8 mouse cellular contexts compared by ENCODE assay signal in the genomic region with DNA sequence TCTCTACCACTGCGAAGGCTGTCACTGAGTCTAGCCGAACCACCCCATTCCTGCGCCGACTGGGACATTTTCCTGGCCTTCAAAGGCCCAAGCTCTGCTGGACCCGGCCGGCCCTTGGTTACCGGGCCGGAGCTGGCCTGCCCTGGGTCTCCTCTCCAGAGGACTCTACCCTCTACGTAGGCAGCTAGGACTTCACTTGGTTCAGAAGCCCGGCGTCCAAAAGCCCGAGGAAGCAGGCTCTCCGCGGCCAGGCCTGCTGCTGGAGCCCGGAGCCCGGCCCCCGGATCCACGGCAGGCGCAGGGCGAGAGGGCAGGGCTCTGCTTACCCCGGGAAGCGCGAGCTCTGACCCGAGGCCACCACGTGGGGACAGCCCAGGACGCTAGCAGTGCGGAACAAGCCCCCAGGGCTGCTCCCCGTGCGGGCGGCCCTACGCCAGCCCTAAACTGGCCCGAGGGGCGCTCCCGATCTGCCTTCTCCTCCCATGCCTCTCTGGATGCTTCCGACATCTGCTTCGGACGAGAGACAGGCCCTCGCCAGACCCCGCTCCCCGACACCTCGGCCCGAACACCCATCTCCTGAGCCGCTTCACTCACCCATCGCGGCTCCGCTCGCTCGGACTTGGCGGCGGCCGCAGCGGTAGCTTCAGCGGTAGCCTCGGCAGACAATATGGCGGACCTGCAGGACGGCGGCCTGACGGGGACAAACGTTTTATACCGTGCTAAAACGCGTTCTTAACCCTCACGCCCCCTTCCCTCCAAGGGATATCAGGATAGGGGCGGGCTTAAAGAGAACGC. TPM values are rescaled to one million over a fixed set of nuclear protein-coding genes. Genes with fewer than 3 reads are reported as not detected.
DNase-seq lines count a peak whose midpoint lies in the region; ATAC-seq lines count a peak whose summit lies in the region.

Kpna6 (minus strand) TSS at position 685 of the 795 bp plus-strand sequence.

- WGBS in forebrain, embryonic 11.5 days: under 1% methylated on average over 62 of the region's 65 CpGs
- under 1% methylated on average over 59 of the region's 65 CpGs for WGBS in heart, embryonic 16.5 days
- under 1% methylated on average over 65 of the region's 65 CpGs for WGBS in liver, embryonic 15.5 days (ENCODE audit: insufficient replicate concordance)
- WGBS in neural tube, embryonic 12.5 days: under 1% methylated on average over 65 of the region's 65 CpGs

- H3K4me3 ChIP-seq in forebrain, embryonic 11.5 days (ENCODE audit: low read depth, low read length): peak within 1 kb of the TSS; percentile 97
- peak within 1 kb of the TSS; percentile 96 for H3K4me3 ChIP-seq in heart, embryonic 16.5 days (ENCODE audit: low read length)
- peak within 1 kb of the TSS; percentile 91 for H3K4me3 ChIP-seq in liver, embryonic 15.5 days (replicated peaks)
- peak within 1 kb of the TSS; percentile 99 for H3K4me3 ChIP-seq in neural tube, embryonic 12.5 days

- peaks cover 3% of the 10 kb centered on the region; the same call in 1 of the 2 replicates for H3K36me3 ChIP-seq in forebrain, embryonic 11.5 days (ENCODE audit: control insufficient read depth, insufficient read depth, low read length)
- peaks cover 9% of the 10 kb centered on the region; the same call in 1 of the 2 replicates for H3K36me3 ChIP-seq in heart, embryonic 16.5 days (ENCODE audit: control insufficient read depth, insufficient read depth)
- peaks cover 20% of the 10 kb centered on the region; the same call in 1 of the 2 replicates for H3K36me3 ChIP-seq in liver, embryonic 15.5 days (replicated peaks)
- peaks cover 20% of the 10 kb centered on the region for H3K36me3 ChIP-seq in neural tube, embryonic 12.5 days

- peak within 1 kb of the TSS; percentile 86 for H3K4me2 ChIP-seq in forebrain, embryonic 11.5 days (ENCODE audit: low read depth, low read length, severe bottlenecking)
- H3K4me2 ChIP-seq in heart, embryonic 16.5 days (ENCODE audit: low read depth, low read length): peak within 1 kb of the TSS; percentile 83
- peak within 1 kb of the TSS; percentile 88 for H3K4me2 ChIP-seq in liver, embryonic 15.5 days
- peak within 1 kb of the TSS; percentile 88 for H3K4me2 ChIP-seq in neural tube, embryonic 12.5 days (replicated peaks)

- no peaks in the 10 kb centered on the region for H3K9me3 ChIP-seq in forebrain, embryonic 11.5 days (ENCODE audit: control insufficient read depth, low read length)
- no peaks in the 10 kb centered on the region for H3K9me3 ChIP-seq in heart, embryonic 16.5 days (replicated peaks; ENCODE audit: control insufficient read depth, low read length)
- no peaks in the 10 kb centered on the region for H3K9me3 ChIP-seq in liver, embryonic 15.5 days (replicated peaks)
- H3K9me3 ChIP-seq in neural tube, embryonic 12.5 days: no peaks in the 10 kb centered on the region

- peak within 1 kb of the TSS; percentile 95 for H3K9ac ChIP-seq in forebrain, embryonic 11.5 days (ENCODE audit: low read length)
- peak within 1 kb of the TSS; percentile 99 for H3K9ac ChIP-seq in heart, embryonic 16.5 days (ENCODE audit: low read length)
- H3K9ac ChIP-seq in liver, embryonic 15.5 days: peak within 1 kb of the TSS; percentile 96
- peak within 1 kb of the TSS; percentile 93 for H3K9ac ChIP-seq in neural tube, embryonic 12.5 days

- peak; percentile 89 for ATAC-seq in forebrain, embryonic 11.5 days (replicated peaks; ENCODE audit: low FRiP score)
- peak; percentile 91 for ATAC-seq in heart, embryonic 16.5 days (replicated peaks; ENCODE audit: extremely low read depth, insufficient read depth, low FRiP score)
- peak; percentile 79 for ATAC-seq in liver, embryonic 15.5 days (ENCODE audit: insufficient read depth)
- ATAC-seq in neural tube, embryonic 12.5 days (ENCODE audit: low FRiP score, low read depth): peak; percentile 92

- peak within 1 kb of the TSS; percentile 73 for H3K27ac ChIP-seq in forebrain, embryonic 11.5 days (ENCODE audit: low read depth, low read length)
- peak within 1 kb of the TSS; percentile 92 for H3K27ac ChIP-seq in heart, embryonic 16.5 days (ENCODE audit: low read length)
- H3K27ac ChIP-seq in liver, embryonic 15.5 days (replicated peaks): peak within 1 kb of the TSS; percentile 92
- H3K27ac ChIP-seq in neural tube, embryonic 12.5 days: peak within 1 kb of the TSS; percentile 86

- peak; percentile 64 to 79 for DNase-seq in CD8-positive naive resting alpha-beta T cell, adult 2 months (ENCODE audit: low read depth in 2 of 2, low spot score in 2 of 2)
- peak; percentile 80 for DNase-seq in c-Kit-positive CD71-negative TER-119-negative erythroid progenitor cells, embryonic 14.5 days (ENCODE audit: low read depth)
- peak; percentile 91 for DNase-seq in forebrain, embryonic 11.5 days (ENCODE audit: low spot score)
- peak; percentile 93 to 95 for DNase-seq in kidney, postnatal 36 days
- DNase-seq in telencephalon, adult 2 months (ENCODE audit: low read depth, low spot score): peak; percentile 94

- no peaks in the 10 kb centered on the region for H3K27me3 ChIP-seq in forebrain, embryonic 11.5 days (ENCODE audit: control insufficient read depth, insufficient read depth, low read length)
- H3K27me3 ChIP-seq in heart, embryonic 16.5 days (ENCODE audit: control insufficient read depth, insufficient read depth, low read length): no peaks in the 10 kb centered on the region
- H3K27me3 ChIP-seq in liver, embryonic 15.5 days: no peaks in the 10 kb centered on the region
- no peaks in the 10 kb centered on the region for H3K27me3 ChIP-seq in neural tube, embryonic 12.5 days (replicated peaks)

- H3K4me1 ChIP-seq in forebrain, embryonic 11.5 days (replicated peaks; ENCODE audit: control insufficient read depth, insufficient read depth, low read length): peaks cover 4% of the 10 kb centered on the region; the same call in 1 of the 2 replicates
- peaks cover 10% of the 10 kb centered on the region for H3K4me1 ChIP-seq in heart, embryonic 16.5 days (ENCODE audit: control insufficient read depth, insufficient read depth, low read length)
- peaks cover 26% of the 10 kb centered on the region for H3K4me1 ChIP-seq in liver, embryonic 15.5 days (replicated peaks)
- H3K4me1 ChIP-seq in neural tube, embryonic 12.5 days: peaks cover 8% of the 10 kb centered on the region

RNA-seq across cellular contexts. Expression of gene Kpna6, which starts in this region (rescaled TPM):
- polyA plus RNA-seq in forebrain, embryonic 11.5 days (2014; fragmentation: Nextera tagmentation; extraction: Ambion mirVana): 12.0 and 13.9 TPM in 2 replicates
- polyA plus RNA-seq in heart, embryonic 16.5 days (2015; fragmentation: Nextera tagmentation; extraction: Ambion mirVana): 16.1 and 18.0 TPM in 2 replicates
- polyA plus RNA-seq in liver, embryonic 15.5 days (2015; fragmentation: Nextera tagmentation; extraction: Ambion mirVana): 6.0 and 6.8 TPM in 2 replicates
- 16.3 and 16.6 TPM in 2 replicates for polyA plus RNA-seq in neural tube, embryonic 12.5 days (2016; fragmentation: Nextera tagmentation; extraction: Ambion mirVana)

Comparison
In these comparisons a context has a peak if more than half of its experiments do, and no peak if none do; other contexts are left out.
1. Peak in every context shown above with its lines: DNase-seq, ATAC-seq, H3K4me3 ChIP-seq and H3K27ac ChIP-seq.